Mouse (Mus musculus) lung, postnatal 0 days (tissue): ENCODE measurements around the gene Hemk1.

Experiments
- CTCF ChIP-seq: IDR thresholded peaks from 2 replicates; pipeline ENCODE4 v1.5.1; 2016; ENCODE audit warnings: antibody characterized with exemption, mild to moderate bottlenecking
- EP300 ChIP-seq: IDR thresholded peaks from 2 replicates; pipeline ENCODE4 v1.6.1; 2016; ENCODE audit warnings: antibody characterized with exemption, mild to moderate bottlenecking, control low read depth

DNA sequence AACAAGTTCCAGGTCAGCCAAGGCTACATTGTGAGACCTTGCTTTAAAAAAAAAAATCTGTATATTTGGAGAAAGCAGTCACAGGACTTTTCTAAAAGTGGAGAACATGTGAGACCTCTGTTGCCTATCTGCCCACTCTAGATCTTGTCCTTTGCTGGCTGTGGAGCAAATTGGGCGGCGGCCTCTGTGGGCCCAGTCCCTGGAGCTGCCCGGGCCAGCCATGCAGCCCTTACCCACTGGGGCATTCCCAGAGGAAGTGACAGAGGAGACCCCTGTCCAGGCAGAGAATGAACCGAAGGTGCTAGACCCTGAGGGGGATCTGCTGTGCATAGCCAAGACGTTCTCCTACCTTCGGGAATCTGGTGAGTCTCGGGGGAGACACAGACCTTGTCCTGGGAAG, 38.4 kb downstream of the Hemk1 start:
- TF ChIP-seq EP300 (no peak), CTCF (no peak)
